Mouse (Mus musculus): Measurements from ENCODE around the gene Des.

The Des gene

DNA sequence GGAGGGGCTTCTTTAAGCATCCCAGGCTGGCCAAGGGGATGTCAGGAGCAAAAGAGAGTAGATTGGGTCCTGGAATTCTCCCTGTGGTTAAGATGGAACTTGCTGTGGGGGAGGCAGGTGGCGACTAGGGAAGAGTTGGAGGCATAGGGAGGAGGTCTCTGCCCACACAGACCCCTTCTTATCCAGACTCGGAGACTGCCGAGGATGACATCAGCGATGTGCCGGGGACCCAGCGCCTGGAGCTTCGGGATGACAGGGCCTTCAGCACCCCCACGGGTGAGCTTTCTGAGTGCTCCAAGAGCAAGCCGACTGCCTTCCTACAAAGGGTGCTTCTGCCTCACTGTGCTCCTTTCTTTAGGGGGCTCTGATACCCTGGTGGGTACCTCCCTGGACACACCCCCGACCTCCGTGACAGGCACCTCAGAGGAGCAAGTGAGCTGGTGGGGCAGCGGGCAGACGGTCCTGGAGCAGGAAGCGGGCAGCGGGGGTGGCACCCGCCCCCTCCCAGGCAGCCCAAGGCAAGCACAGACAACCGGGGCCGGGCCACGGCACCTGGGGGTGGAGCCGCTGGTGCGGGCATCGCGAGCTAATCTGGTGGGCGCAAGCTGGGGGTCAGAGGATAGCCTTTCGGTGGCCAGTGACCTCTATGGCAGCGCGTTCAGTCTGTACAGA lies 24.5 kb downstream of the Des start:
- no peak for DNase-seq (ENCODE audit: low spot score)

DNA sequence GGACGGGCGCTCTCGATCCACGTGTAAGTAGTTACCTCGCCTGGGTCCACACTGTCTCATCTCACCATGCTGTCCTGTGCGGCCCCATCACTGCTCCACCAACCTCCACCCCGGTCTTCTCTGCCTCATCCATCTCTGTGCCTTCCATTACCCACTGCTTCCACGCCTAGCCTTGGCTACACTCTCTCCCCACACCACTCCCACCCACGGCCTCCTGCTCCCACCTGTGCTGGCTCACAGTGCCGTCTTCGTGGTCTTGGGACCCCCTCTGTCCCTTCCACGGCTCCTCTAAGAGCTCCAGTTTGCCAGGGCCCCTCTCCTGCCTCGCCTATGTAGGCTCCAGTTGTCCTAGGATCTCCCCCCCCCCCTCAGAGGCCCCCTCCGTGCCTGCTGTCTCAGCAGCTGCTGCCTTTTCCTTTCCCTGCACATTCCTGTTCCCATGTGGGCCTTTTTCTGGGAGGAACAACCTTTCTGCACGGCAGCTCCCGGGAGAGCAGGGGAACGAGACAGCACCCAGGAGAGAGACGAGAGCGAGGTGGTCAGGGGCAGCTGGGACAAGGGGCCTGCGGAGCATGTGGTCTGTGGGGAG lies 25.1 kb downstream of the Des start:
- no peak for DNase-seq (ENCODE audit: low spot score)

DNA sequence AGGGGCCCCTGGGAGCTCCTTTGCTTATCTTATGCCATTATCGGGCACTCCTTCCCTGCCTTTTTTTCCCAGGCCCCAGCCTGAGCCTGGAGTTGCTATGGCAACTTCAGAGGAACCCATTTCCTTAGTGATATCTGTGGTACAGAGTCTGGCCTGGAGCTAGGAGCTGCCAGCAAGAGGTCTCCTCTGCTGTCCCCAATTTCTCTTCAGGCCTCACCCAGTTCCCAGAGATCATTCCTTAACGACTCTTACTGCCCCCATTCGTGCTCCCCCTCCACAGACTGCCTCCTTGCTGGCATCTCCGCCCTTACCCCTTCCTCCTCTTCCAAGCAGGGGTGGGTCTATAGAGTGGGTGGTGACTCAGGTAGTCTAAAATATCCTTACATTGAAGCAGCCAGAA lies 26.0 kb downstream of the Des start:
- peak; percentile 46 for DNase-seq (ENCODE audit: low spot score)

DNA sequence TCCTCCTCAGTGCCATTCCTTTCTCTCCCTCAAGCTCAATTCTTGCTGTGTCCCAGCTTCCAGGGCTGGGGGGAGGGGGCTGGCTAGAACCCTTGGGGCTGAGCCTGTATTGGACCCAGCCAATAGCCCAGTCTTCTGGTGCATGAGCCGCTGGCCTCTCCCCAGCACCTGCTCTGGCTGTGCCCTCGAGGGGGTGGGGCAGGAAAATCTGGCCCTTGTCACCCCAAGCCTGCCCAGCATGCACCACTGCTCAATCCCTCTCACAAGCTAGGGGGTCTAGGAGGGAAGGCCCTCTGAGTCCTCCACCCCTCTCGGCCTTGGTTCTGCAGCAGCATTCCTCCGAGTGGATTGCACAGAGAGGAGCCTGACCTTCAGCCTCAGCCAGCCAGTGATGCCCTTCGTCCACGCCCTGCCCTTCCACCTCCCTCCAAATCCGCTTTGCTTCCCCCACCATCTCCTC lies 27.4 kb downstream of the Des start:
- DNase-seq (ENCODE audit: low spot score), result peak; percentile 33

DNA sequence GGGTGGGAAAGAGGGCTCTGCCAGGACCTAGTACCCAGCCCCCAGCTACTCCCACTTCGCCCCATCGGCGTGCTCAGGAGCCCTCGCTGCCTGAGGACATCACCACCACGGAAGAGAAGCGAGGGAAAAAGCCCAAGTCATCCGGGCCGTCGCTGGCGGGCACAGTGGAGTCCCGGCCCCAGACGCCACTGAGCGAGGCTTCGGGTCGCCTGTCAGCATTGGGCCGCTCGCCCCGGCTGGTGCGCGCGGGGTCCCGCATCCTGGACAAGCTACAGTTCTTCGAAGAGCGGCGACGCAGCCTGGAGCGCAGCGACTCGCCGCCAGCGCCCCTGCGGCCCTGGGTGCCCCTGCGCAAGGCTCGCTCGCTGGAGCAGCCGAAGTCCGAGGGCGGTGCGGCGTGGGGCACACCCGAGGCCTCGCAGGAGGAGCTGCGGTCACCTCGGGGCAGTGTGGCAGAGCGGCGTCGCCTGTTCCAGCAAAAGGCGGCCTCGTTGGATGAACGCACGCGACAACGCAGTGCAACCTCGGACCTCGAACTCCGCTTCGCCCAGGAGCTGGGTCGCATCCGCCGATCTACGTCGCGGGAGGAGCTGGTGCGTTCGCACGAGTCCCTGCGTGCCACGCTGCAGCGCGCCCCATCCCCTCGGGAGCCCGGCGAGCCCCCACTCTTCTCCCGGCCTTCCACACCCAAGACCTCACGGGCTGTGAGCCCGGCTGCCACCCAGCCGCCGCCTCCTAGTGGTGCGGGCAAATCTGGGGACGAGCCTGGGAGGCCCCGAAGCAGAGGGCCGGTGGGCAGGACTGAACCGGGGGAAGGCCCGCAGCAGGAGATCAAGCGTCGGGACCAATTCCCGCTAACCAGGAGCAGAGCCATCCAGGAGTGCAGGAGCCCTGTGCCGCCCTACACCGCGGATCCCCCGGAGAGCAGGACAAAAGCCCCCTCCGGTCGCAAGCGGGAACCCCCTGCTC lies 28.1 kb downstream of the Des start:
- DNase-seq (ENCODE audit: low spot score), result peak; percentile 58

DNA sequence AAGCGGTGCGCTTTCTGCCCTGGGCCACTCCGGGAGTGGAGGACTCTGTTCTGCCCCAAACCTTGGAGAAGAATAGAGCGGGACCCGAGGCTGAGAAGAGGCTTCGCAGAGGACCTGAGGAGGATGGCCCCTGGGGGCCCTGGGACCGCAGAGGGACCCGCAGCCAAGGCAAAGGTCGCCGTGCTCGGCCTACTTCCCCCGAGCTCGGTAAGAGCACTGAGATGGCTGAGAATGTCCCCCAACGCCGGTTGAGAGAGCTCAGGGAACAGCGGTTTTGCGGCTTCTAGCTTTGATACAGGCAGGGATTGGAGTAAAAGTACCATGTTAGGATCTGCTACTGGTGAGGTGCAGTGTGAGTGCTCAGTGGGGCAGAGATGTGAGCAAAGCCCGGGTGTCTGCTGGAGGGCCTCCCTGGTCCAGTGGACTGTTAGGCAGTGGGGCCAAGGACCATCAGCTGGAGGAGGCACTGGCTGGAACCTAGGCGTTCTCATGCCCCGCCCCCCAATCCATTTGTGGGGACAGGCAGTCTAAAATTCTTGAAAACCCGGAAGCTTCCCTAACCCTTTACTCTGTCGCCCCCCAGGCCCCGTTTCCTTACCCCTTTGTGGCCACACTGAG lies 28.9 kb downstream of the Des start:
- no peak for DNase-seq (ENCODE audit: low spot score)

DNA sequence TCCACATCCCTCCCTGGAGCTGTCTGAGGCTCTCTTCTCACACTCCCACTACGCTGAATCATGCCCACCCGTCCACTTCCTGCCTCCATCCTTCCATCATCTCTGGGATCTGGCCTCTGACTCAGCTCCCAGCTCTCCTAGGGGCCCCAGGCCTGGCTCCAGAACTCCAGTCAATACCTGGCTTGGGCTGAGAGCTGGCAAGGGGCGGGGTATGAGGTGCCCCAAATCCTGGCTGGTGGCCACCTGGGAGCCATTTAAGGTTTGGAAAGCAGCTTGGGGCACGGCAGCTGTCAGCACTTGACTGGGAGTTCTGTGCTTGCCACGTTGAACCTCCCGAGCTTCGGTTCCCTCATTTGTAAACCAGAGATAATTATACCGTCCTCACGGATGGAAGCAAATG lies 33.0 kb downstream of the Des start:
- no peak for DNase-seq (ENCODE audit: low spot score)

DNA sequence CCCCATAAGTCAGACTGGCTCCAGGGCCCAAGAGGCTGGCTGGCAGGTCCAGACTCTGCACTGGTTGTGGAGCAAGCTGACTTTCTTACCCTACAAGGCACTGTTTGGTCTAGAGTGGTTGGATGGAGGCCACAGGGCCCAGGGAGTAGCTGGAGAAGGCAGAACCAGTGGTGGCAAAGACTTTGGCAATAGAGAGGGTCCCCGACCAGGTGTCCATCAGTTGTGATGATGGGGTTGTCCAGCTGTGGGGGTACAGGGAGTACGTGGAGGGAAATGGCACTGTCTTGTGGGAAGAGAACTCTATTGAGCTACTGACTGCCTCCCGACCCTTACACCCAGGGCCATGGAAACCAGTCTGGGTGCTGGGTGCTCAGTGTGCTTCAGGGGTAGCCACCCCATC lies 33.7 kb downstream of the Des start:
- DNase-seq (ENCODE audit: low spot score), result no peak

DNA sequence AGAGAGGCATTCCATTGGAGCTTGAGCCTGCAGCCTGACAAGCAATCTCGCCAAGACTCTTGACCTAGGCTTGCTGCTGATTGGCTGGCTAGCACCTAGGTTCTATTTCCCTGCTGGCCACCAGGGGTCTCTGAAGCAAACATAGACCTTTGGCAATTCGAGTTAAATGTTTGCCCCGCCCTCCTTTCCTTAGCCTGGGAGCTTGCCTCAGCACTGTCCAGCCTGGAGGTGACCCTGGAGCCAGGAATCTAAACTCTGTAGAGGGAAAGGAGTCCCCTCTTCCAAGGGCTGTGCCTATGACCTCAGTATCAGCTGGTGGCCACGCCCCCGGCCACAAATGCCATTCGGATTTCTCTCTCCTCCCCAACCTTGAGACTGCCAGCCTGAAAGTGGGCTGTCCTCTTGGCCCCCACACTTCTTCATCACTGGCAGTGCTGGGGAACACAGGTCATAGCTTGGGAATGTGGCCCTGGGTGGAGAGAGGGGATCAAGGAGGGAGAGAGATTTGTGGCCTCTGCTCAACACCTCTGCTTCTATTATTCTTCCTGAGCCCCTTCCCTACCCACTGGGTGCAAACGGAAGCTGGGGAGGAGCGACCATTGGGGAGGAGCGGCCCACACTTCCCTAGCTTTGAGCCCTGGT lies 38.8 kb downstream of the Des start:
- peak; percentile 93 for DNase-seq (ENCODE audit: low spot score)

DNA sequence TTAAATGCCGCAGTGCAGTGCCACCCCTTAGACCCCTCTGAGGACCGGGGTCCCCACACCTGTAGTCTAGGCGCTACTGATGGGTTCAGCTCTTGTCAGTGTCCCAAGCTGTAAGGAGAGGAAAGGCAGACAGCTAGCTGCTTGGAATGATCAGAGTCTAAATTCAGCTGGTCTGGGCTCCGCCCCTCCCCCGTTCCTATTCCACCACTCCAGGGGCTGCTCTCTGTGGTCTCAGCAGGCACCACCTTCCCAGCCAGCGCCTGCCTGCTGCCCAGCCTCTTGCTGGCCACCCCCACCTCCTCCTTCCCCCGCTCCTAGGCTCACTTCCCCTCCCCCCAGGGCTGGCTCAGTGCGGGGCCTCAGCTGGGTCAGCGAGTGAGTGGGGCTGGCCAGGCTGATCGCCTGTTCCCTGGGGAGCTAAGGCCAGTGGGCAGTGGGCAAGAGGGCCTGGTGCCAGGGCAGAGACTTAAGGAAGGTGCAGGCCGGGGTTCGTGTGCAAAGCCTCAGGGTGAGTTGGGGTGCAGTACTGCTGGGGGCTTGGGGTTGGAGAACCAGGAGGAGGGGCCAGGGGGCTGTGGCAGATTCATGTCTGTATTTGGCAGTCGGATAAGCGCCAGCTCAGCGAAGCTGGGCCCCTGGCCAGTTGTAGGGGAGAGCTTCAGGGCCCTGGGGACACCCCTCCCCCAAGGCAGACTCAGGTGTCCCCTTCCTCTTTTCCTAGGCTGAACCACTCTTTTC lies 39.8 kb downstream of the Des start:
- peak; percentile 88 for DNase-seq (ENCODE audit: low spot score)

DNA sequence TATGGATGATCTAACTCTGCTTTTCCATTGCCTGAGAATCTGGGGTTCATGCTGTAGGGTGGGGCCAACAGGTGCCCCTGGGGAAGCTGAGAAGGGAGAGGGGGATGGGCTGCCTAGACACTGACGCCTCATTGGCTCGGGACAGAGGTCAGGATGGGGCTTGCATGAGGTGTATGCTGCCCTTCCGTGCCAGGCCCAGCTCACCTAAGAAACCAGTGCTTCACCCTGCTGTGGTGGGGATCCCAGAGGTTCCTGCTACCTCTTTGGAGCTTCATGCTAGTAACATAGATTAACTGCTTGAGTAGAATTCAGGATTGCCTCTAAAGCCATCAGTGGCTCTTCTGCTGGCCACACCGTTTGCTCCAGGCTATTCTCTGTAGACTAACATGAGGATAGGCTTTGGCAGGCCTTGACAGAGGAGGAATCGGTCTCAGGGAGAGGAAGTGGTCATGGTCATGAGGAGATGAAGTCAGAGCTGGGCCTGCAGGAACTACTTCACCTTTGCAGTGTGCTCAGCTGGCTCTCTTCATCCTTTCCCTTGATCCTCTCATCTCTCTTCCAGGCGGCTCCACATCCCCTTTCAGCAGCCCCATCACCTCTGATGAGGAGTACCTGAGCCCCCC lies 40.5 kb downstream of the Des start:
- no peak for DNase-seq (ENCODE audit: low spot score)

DNA sequence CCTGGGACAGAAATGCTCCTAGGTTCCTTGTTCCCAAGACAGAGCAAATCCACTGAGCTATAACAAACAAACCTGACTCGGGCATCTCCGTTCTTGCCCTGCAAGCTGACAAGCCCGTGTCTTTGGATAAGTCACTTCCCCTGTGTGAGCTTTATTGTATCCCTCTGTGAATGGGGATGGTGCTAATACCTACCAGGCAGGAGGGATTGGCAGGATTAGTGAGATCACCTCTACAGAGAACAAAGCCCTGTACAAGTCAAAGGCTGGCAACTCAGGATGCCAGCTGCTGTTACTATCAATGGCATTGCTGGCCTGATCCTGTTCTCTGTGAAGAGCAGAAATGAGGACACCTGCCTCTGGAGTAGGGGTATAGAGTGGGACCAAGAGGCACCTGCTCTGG lies 45.4 kb downstream of the Des start:
- no peak for DNase-seq (ENCODE audit: low spot score)

DNA sequence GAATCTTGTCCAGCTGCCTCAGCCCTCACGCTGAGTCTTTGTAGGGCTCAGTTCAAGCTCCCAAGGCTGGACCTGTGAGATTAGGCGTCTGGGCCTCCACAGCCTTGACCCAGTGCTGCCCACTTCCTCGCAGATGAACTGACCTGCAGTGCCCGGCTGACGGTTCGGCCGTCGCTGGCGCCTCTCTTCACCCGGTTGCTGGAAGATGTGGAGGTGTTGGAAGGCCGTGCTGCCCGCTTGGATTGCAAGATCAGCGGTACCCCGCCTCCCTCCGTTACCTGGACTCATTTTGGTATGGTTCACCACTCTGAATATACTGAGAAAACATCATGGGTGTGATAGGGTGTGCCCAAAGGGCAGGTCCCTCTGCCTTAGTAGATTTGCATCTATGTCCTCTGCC lies 46.0 kb downstream of the Des start:
- no peak for DNase-seq (ENCODE audit: low spot score)

DNA sequence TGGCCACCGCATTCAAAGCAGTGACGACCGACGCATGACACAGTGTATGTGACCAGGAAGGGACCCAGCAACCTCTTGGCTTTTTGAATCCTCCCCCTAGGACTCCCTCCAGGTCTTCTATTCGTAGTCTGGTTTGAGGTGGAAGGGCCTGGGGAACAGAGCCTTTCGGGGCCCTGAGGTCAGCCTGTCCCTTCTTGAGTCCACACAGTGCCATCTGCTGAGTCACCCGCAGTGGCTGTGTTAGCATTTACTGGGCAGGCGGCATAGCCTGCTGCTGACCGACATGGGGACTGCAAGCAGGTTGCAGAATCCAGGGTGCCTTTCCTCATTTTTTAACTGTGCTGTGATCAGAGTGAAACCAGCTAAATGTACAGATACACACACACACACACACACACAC lies 46.9 kb downstream of the Des start:
- DNase-seq (ENCODE audit: low spot score), result no peak

DNA sequence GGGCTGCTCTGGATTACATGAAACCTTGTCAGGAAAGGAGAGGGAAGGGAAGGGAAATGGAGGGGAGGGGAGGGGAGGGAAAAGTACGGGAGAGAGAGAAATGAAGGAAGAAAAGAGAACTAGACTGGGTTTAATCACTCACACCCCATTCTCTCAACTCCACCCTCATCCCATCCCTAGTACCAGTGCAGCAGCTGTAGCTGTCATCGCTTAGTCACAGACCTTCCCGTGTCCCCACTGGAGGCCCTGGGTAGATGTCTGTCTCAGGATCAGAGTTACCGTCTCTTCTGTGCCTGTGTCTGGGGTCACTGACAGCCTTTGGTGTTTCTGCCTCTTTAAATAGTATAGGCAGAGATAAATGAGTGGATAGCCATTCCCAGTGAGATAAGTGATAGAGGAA lies 48.1 kb downstream of the Des start:
- DNase-seq (ENCODE audit: low spot score), result no peak

DNA sequence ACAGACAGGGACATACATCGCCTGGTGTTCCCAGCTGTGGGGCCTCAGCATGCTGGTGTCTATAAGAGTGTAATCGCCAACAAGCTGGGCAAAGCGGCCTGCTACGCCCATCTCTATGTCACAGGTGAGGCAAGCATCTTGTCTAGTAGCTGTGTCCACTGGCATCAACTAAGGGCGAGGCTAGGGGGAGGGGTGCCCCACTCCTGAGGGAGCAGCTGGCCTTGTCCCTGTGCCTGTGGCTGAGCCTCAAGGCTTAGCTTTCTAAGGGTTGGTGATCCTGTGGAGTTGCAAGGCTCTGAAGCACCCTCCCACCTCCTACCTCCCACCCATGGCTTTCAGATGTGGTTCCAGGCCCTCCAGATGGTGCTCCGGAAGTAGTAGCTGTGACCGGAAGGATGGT lies 49.8 kb downstream of the Des start:
- no peak for DNase-seq (ENCODE audit: low spot score)

DNA sequence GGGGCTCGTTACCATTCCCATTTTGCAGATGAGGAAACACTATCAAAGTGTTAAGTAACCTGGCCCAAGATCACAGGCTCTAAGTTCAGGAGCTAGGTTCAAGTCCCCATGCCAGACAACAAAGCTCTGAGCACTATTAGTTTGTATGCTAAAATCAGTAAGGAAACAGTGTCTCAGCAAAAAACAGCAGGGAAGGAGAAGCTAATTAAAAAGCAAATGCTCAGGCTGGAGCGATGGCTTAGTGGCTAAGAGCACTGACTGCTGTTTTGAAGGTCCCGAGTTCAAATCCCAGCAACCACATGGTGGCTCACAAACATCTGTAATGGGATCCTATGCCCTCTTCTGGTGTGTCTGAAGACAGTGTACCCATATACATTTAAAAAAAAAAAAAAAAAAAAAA lies 52.1 kb downstream of the Des start:
- DNase-seq (ENCODE audit: low spot score), result no peak

DNA sequence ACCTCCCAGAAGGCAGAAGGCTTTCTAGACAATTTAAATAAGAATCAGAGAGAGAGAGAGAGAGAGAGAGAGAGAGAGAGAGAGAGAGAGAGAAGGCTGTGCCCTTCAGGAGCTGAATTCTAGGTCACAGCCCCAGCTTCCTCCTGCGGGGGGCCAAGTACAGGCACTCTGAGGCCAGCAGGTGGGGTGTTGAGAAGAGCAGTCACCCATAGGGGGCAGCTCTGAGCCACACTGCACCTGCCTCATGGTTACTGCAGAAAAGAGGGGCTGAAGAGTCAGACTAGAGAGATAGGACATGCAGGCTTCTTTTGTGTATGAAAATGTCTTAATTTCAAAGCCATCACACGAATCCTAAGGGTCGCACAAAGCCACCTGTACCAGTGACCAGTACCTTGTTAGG lies 53.6 kb downstream of the Des start:
- DNase-seq (ENCODE audit: low spot score), result peak; percentile 55

All from embryo, embryonic 10 days (tissue).